Mouse (Mus musculus) heart, postnatal 0 days (tissue): ENCODE measurements at regions not wholly inside any gene's neighbourhood (a gene's known extent, or its start where the extent isn't known, plus 50 kb on each side); places are given as distances from the start of the nearest gene placed in this dataset.

ENCODE experiments used
- CTCF ChIP-seq: IDR thresholded peaks from 2 replicates; pipeline ENCODE4 v1.5.1; 2016; ENCODE audit warnings: antibody characterized with exemption, control low read depth, low read depth
- EP300 ChIP-seq: IDR thresholded peaks from 2 replicates; pipeline ENCODE4 v1.6.1; 2016; ENCODE audit warnings: antibody characterized with exemption, low read depth

DNA sequence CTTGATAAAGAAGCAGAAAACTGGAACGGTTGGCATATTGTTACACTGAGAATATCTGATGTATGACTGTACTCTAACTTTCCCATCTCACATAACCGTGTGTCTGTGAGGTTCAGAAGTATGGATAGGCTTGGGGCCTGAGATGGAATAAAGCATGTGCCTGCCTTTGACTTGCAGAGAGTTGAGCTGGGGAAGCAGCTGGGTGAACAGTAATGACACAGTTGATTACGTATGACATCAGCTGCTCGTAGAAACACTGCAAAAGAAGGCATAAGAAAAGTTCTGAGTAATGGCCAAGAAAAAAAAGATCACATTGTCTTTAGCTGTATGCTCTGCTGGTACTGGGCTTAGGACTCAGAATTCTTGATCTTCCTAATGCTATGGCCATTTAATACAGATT, 138.4 kb upstream of the Cnr1 start:
- TF ChIP-seq CTCF, result no peak
- no peak for TF ChIP-seq EP300
